Mouse (Mus musculus): ENCODE results near the gene Sec22a.

GRCm38 (mm10) chr16:35305226-35305625 lies 58.5 kb downstream of the Sec22a start:
- TF ChIP-seq CTCF (IDR thresholded peaks at IDR 0.05; ENCODE audit: borderline replicate concordance, extremely low read depth, insufficient read depth, insufficient read length), result no peak
- no peak for TF ChIP-seq POLR2A (IDR thresholded peaks at IDR 0.05; ENCODE audit: borderline replicate concordance, extremely low read depth, insufficient read depth, insufficient read length, poor library complexity, severe bottlenecking)
